Mouse (Mus musculus) limb, embryonic 12.5 days (tissue): ENCODE measurements around the gene Gm13103. TPM values are rescaled to one million over a fixed set of nuclear protein-coding genes. Genes with fewer than 3 reads are reported as not detected.
"Not testable (repeated sequence)": the region's sequence is repeated elsewhere in the genome, so short reads cannot be mapped to it uniquely, and the experiment has no call there.

Experiments
- ATAC-seq: fragments of 200-750 bp; cut with Nextera tagmentation; 2 replicates; pipeline ENCODE4 v1.8.0; 2017; ENCODE audit warnings: low read depth, moderate TSS enrichment; ENCODE audit not compliant: insufficient number of reproducible peaks, insufficient read depth, low FRiP score, low TSS enrichment
- H3K27ac ChIP-seq: fragments of 300-500 bp; sonication (generic); 2 replicates; pipeline ENCODE4 v1.5.1; 2016; ENCODE audit warnings: mild to moderate bottlenecking, moderate library complexity
- H3K27me3 ChIP-seq: fragments of 300-500 bp; sonication (generic); 2 replicates; pipeline ENCODE4 v1.6.1; 2016; ENCODE audit warnings: mild to moderate bottlenecking, moderate library complexity
- H3K36me3 ChIP-seq: fragments of 300-500 bp; sonication (generic); 2 replicates; pipeline ENCODE4 v1.6.1; 2016; ENCODE audit warnings: mild to moderate bottlenecking, moderate library complexity
- H3K4me1 ChIP-seq: fragments of 300-500 bp; sonication (generic); replicated peaks from 2 replicates; pipeline ENCODE4 v1.6.1; 2016
- H3K4me2 ChIP-seq: fragments of 300-500 bp; sonication (generic); 2 replicates; pipeline ENCODE4 v1.6.1; 2016; ENCODE audit warnings: mild to moderate bottlenecking, moderate library complexity
- H3K4me3 ChIP-seq: fragments of 300-500 bp; sonication (generic); replicated peaks from 2 replicates; pipeline ENCODE4 v1.5.1; 2016; ENCODE audit warnings: mild to moderate bottlenecking
- H3K9ac ChIP-seq: fragments of 300-500 bp; sonication (generic); replicated peaks from 2 replicates; pipeline ENCODE4 v1.6.1; 2016; ENCODE audit warnings: mild to moderate bottlenecking, moderate library complexity
- H3K9me3 ChIP-seq: fragments of 300-500 bp; sonication (generic); 2 replicates; pipeline ENCODE4 v1.6.1; 2016; ENCODE audit warnings: mild to moderate bottlenecking, moderate library complexity
- WGBS: fragments of 180-500 bp; shearing (Covaris S2); methylation state at CpG from one replicate; pipeline ENCODE4 v1.1.7; 2016; 5-methylcytosine and 5-hydroxymethylcytosine counted together
- polyA plus RNA-seq: library from polyadenylated mRNA; unstranded; fragments of >200 nt; fragmentation: Nextera tagmentation; extraction: Ambion mirVana; gene quantifications from 2 replicates; pipeline ENCODE4 v1.2.1, GENCODE M21; 2016

Gene Gm13103
- not detected in 2 replicates for polyA plus RNA-seq

GRCm38 (mm10) chr4:143846197-143846596, at the start of gene Gm13103:
Gm13103 (plus strand) TSS chr4:143846497.
- H3K27me3 ChIP-seq, H3K9ac ChIP-seq, H3K4me1 ChIP-seq, H3K4me3 ChIP-seq, H3K4me2 ChIP-seq, H3K36me3 ChIP-seq, H3K27ac ChIP-seq, ATAC-seq: not testable (repeated sequence)
- peaks cover 20% of the 10 kb centered on the region for H3K9me3 ChIP-seq

- Histone ChIP-seq H3K36me3 (no peaks in the 10 kb centered on the region), H3K9me3 (peaks cover 30% of the 10 kb centered on the region; the same call in 1 of the 2 replicates), H3K9ac (no peak within 1 kb of the TSS), H3K4me2 (no peak within 1 kb of the TSS), H3K27ac (no peak within 1 kb of the TSS), H3K4me1 (no peaks in the 10 kb centered on the region), H3K4me3 (no peak within 1 kb of the TSS), H3K27me3 (no peaks in the 10 kb centered on the region)
- no peak for ATAC-seq
- WGBS: 88% methylated on average over 2 of the region's 2 CpGs
Measured at GRCm38 (mm10) chr4:143815993-143816392, 30.3 kb upstream of the Gm13103 start, which contains the start of gene Gm13084. Gm13084 (minus strand) TSS chr4:143816093.

GRCm38 (mm10) chr4:143882371-143882770, 36.1 kb downstream of the Gm13103 start:
- H3K27ac ChIP-seq, H3K4me2 ChIP-seq, H3K4me3 ChIP-seq, H3K36me3 ChIP-seq, H3K27me3 ChIP-seq, ATAC-seq, H3K4me1 ChIP-seq, H3K9ac ChIP-seq: not testable (repeated sequence)
- peaks cover 29% of the 10 kb centered on the region for H3K9me3 ChIP-seq
- 71% methylated on average over 1 of the region's 1 CpGs for WGBS

GRCm38 (mm10) chr4:143894406-143894805, 48.1 kb downstream of the Gm13103 start:
- peaks cover 21% of the 10 kb centered on the region; the same call in 1 of the 2 replicates for H3K9me3 ChIP-seq
- not testable (repeated sequence) for ATAC-seq, H3K36me3 ChIP-seq, H3K4me3 ChIP-seq, H3K4me1 ChIP-seq, H3K27me3 ChIP-seq, H3K27ac ChIP-seq, H3K4me2 ChIP-seq, H3K9ac ChIP-seq
- WGBS: 88% methylated on average over 3 of the region's 3 CpGs

GRCm38 (mm10) chr4:143900280-143900679, 54.0 kb downstream of the Gm13103 start, which contains the start of gene Pramef6:
Pramef6 (minus strand) TSS chr4:143900380.
- 91% methylated on average over 1 of the region's 1 CpGs for WGBS
- not testable (repeated sequence) for H3K27me3 ChIP-seq, H3K4me1 ChIP-seq, H3K27ac ChIP-seq, H3K4me3 ChIP-seq, H3K36me3 ChIP-seq, H3K4me2 ChIP-seq, H3K9ac ChIP-seq, ATAC-seq
- H3K9me3 ChIP-seq: peaks cover 12% of the 10 kb centered on the region; the same call in 1 of the 2 replicates

Other genes with a start within 250 kb of the Gm13103 start
- not detected in 2 replicates for gene Gm13083, start 231.5 kb upstream of the Gm13103 start, polyA plus RNA-seq
- not detected in 2 replicates for gene Gm13088, start 189.3 kb upstream of the Gm13103 start, polyA plus RNA-seq
- not detected in 2 replicates for gene Gm13089, start 143.8 kb upstream of the Gm13103 start, polyA plus RNA-seq
- not detected in 2 replicates for gene Gm13078, start 127.0 kb upstream of the Gm13103 start, polyA plus RNA-seq
- gene Gm13023, start 57.1 kb upstream of the Gm13103 start, polyA plus RNA-seq: not detected in 2 replicates
- not detected in 2 replicates for gene Gm13084, start 30.4 kb upstream of the Gm13103 start, polyA plus RNA-seq
- gene Pramef6, start 53.9 kb downstream of the Gm13103 start, polyA plus RNA-seq: not detected in 2 replicates
- gene Pramef25, start 104.5 kb downstream of the Gm13103 start, polyA plus RNA-seq: not detected in 2 replicates
- gene Gm13101, start 120.5 kb downstream of the Gm13103 start, polyA plus RNA-seq: not detected in 2 replicates
- not detected in 2 replicates for gene Pramef17, start 147.9 kb downstream of the Gm13103 start, polyA plus RNA-seq
- not detected in 2 replicates for gene Pramel4, start 212.6 kb downstream of the Gm13103 start, polyA plus RNA-seq